Mouse (Mus musculus) thymus, postnatal 36 days (tissue): ENCODE data around the gene Dars.
"Not testable (repeated sequence)": the region's sequence is repeated elsewhere in the genome, so short reads cannot be mapped to it uniquely, and the experiment has no call there.

Experiments used
- DNase-seq, 2 experiments: peaks; one replicate each; pipeline ENCODE4 v3.0.0; 2022; ENCODE audit warnings: mixed read lengths in 2 of 2

The Dars gene

DNA sequence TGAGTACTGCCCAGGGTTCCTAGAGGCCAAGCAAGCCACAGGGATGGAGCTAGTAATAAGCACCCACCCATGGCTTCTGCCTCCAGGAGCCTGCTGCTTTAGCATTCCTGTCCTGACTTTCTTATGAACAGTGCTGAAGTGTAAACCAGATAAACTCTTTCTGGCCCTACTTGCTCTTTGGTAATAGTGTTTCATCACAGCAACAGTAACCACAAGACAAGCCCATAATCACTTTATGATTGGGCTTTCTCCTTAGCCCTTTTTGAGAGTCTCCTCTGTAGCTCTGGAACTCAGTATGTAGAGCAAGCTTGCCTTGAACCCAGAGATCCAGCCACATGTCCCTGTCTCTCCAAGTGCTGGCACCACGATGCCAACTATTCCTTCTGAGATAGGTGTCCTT is 86.9 kb downstream of the Dars start:
- DNase-seq, result no peak

DNA sequence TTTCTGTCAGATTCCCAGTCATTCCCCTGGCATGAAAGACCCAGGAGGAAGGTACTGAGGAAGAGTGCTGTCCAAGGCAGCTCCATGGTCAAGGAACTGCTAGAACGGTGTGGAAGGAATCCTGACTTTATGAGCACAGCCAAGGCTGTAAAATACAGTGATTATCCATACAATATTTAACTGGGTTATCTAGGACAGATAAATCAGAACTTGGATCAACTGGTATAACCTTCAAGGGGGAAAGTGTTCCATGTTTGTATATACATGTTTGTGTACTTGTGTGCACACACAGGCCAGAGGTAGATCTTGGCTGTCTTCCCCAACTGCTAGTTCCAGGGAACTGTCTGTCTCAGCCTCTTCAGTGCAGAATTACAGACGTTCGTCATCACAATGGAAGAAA is 89.0 kb downstream of the Dars start, which contains the start of gene Lct:
Gene Lct (minus strand): TSS at position 101 of the 400 bp plus-strand sequence.
- DNase-seq, result no peak

DNA sequence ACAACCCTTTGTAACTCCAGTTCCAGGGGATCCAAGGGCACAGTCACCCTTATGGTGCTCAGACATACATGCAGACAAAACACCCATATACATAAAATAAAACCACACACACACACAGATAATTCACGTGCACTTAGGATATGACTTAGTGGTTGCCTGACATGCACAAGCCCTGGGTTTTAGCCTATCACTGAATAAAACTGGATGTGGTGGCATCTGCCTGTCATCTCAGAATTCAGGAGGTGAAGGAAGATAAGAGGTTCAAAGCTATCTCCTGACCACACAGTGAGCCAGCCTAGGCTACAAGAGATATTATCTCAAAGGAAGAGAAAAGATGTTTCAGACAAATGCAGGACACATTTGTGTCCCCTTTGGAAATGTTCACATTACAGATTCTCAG is 90.0 kb downstream of the Dars start:
- DNase-seq, result no peak

DNA sequence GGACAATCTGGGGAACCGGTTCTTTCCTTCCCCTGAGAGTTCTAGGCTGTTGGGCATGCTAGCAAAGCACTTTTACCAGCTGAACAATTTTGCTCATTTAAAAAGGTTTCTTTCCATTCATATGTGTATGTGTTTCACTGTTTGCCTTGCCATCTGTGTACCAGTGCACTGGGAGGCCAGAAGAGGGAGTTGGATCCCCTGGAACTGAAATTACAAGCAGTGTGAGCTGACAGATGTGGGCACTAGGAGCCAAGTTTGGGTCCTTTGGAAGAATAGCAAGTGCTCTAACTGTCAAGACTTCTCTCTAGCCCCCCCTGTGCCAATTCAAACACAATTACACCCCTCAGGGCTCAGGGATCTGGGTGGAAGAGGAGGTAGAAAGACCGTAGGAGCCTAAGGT is 92.4 kb downstream of the Dars start:
- no peak for DNase-seq

DNA sequence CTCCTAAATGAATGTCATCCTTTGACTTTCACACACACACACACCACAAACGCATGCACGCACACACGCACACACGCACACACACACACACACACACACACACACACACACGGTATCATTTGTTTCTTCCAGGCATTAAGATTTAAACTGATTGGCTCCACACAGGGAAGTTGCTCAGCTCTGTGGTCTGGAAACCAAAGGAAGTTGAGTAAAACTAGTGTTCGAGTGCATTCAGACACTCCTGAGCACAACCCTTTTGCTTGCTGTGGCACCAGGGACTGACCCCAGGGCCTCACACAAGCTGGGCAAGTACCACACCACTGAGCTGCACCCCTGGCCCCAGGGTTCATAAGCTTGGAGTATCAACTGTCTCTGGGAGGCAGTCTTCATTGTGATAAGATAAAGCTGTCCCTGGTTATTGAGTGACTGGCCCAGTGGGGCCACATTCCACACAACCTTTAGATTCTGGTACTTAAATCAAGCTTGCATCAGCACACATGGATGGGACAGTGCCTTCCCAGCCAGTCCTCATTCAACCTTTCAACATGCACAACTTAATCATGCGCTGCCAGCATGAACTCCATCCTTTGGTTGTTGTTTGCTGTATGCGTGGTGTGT is 94.0 kb downstream of the Dars start:
- no peak for DNase-seq

DNA sequence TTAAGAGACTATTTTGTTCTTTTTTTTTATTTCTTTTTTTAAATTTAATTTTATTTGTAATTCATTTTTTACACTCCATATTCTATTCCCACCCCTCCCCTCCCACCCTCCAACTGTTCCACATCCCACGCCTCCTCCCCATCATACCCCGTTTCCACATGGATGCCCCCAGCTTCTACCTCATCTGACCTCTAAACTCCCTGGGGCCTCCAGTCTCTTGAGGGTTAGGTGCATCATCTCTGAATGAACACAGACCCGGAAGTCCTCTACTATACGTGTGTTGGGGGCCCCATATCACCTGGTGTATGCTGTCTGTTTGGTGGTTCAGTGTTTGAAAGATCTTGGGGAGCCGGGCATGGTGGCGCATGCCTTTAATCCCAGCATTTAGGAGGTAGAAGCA is 97.9 kb downstream of the Dars start:
- not testable (repeated sequence) for DNase-seq

DNA sequence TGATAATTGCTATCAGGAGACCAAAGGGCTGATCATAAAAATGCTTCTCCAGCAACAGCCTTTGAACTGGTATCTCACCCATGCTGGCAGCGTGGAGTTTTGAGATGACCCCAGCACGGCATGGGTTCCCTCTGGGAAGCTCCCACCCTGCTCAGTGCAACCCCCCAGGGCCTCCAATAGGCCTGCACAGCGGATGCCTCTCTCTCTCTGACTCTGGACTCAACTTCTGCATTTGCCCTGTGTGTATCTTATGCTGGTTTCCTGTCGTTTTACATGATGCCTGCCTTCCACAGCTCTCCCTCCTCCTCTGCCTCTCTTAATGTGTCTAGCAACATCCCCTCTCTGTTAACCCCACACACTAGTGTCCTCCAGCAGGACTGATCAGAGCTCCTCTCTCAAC is 102.5 kb downstream of the Dars start:
- no peak for DNase-seq
